Mouse (Mus musculus): ENCODE measurements around the gene Ubtd2. TPM values are rescaled to one million over a fixed set of nuclear protein-coding genes. Genes with fewer than 3 reads are reported as not detected.

Ubtd2 gene
- polyA plus RNA-seq, 1 experiment from 2014 or later = 60.9 TPM

- Histone ChIP-seq H3K27ac (replicated peaks) (no peak overlapping the region), H3K27me3 (ENCODE audit: low read depth, poor library complexity, severe bottlenecking) (no peaks in the 10 kb centered on the region), H3K36me3 (no peaks in the 10 kb centered on the region), H3K4me1 (no peaks in the 10 kb centered on the region), H3K9me3 (replicated peaks) (no peaks in the 10 kb centered on the region), H3K4me3 (no peak overlapping the region)
- 55% methylated on average over 1 of the region's 1 CpGs for WGBS
- no peak for DNase-seq (ENCODE audit: low spot score)
Measured at GRCm38 (mm10) chr11:32445135-32445534, 10.0 kb upstream of the Ubtd2 start.

- DNase-seq (ENCODE audit: low spot score) = no peak
- H3K27ac ChIP-seq (replicated peaks) = no peak overlapping the region
- 80% methylated on average over 6 of the region's 6 CpGs for WGBS
- H3K4me3 ChIP-seq = no peak overlapping the region
- no peaks in the 10 kb centered on the region for H3K9me3 ChIP-seq (replicated peaks)
- no peaks in the 10 kb centered on the region for H3K27me3 ChIP-seq (ENCODE audit: low read depth, poor library complexity, severe bottlenecking)
- no peaks in the 10 kb centered on the region for H3K36me3 ChIP-seq
- H3K4me1 ChIP-seq = 0 out of 2 replicates have a peak, but pooled peaks cover 3% of the 10 kb centered on the region
Measured at GRCm38 (mm10) chr11:32445637-32446226, 9.4 kb upstream of the Ubtd2 start.

- peaks cover 10% of the 10 kb centered on the region for H3K27me3 ChIP-seq (ENCODE audit: low read depth, poor library complexity, severe bottlenecking)
- WGBS = 3% methylated on average over 1 of the region's 1 CpGs
Measured at GRCm38 (mm10) chr11:32450216-32450615, 5.0 kb upstream of the Ubtd2 start.

GRCm38 (mm10) chr11:32451306-32451705 is 3.9 kb upstream of the Ubtd2 start:
- Histone ChIP-seq H3K9me3 (replicated peaks) (no peaks in the 10 kb centered on the region), H3K27ac (replicated peaks) (no peak overlapping the region), H3K27me3 (ENCODE audit: low read depth, poor library complexity, severe bottlenecking) (peaks cover 10% of the 10 kb centered on the region), H3K4me1 (peaks cover 24% of the 10 kb centered on the region), H3K4me3 (no peak overlapping the region), H3K36me3 (no peaks in the 10 kb centered on the region)
- no peak for DNase-seq (ENCODE audit: low spot score)
- WGBS = 92% methylated on average over 6 of the region's 6 CpGs

More at GRCm38 (mm10) chr11:32450216-32450615, 5.0 kb upstream of the Ubtd2 start:
- H3K27ac ChIP-seq (replicated peaks) = no peak overlapping the region
- peaks cover 18% of the 10 kb centered on the region for H3K4me1 ChIP-seq
- DNase-seq (ENCODE audit: low spot score) = peak; percentile 46
- no peaks in the 10 kb centered on the region for H3K36me3 ChIP-seq
- no peaks in the 10 kb centered on the region for H3K9me3 ChIP-seq (replicated peaks)
- H3K4me3 ChIP-seq = no peak overlapping the region

- peaks cover 34% of the 10 kb centered on the region for H3K4me1 ChIP-seq
- DNase-seq (ENCODE audit: low spot score) = no peak
- no peak overlapping the region for H3K4me3 ChIP-seq
- H3K27ac ChIP-seq (replicated peaks) = no peak overlapping the region
- 90% methylated on average over 4 of the region's 4 CpGs for WGBS
- no peaks in the 10 kb centered on the region for H3K9me3 ChIP-seq (replicated peaks)
- H3K27me3 ChIP-seq (ENCODE audit: low read depth, poor library complexity, severe bottlenecking) = peaks cover 10% of the 10 kb centered on the region
- H3K36me3 ChIP-seq = no peaks in the 10 kb centered on the region; the same call in 1 of the 2 replicates
Measured at GRCm38 (mm10) chr11:32452745-32453144, 2.4 kb upstream of the Ubtd2 start.

DNA sequence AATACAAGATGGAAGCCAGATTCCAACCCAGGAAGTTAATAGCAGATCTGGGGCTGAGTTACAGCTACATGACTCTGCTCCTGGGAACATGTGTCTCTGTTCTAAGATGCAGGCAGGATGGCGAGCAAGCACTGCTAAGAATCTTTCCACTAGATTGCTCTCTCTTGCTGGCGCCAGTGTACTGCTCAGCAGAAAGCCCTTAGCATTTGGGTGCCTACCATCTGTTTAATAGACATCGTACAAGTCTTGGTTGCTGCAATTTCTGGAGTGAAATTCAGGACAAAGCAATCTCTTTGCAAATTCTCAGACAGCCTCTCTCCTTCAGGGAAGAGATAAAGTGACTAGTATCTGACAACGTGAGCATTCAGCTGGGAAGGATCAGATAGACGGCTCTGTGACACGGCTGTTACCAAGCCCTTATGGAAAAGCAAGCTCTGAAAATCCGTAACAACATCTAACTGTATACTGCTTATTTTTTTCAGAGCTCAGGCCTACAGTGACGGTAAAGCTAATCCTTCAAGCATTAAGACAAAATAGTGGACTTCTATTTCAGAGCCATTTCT is 1.7 kb upstream of the Ubtd2 start:
- 54% methylated on average over 8 of the region's 8 CpGs for WGBS
- H3K4me3 ChIP-seq = no peak overlapping the region

DNA sequence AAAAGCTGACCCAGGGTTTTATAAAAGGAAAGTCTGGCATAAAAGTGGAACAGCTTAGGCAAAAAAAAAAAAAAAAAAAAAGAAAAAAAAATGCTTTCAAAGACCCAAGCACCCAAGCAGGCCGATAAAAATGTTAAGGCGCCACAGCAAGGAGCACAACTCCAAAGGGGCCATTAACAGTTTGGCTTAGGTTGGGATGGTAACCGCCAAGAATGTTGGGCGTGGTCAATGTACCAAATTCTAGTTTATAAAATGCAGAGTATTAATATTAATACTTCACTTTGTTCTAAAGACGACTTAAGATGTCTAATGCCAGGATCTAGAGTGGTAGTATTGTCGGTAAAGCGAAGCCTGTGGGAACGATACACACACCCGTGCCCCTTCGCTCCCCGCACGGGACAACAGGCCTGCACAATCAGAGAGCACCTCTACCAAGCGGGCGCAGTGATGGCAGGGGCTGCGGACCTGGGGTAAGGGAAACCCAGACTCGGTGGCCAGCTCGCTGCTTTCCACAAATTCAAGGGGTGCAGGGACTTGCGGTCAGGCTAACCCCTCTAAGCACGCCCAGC is 855 bp upstream of the Ubtd2 start:
- peaks cover 9% of the 10 kb centered on the region; the same call in 1 of the 2 replicates for H3K36me3 ChIP-seq
- WGBS = 1% methylated on average over 19 of the region's 19 CpGs
- peak overlapping the region; percentile 97 for H3K27ac ChIP-seq (replicated peaks)
- H3K4me1 ChIP-seq = peaks cover 34% of the 10 kb centered on the region
- DNase-seq (ENCODE audit: low spot score) = no peak
- H3K4me3 ChIP-seq = peak overlapping the region; percentile 96
- H3K9me3 ChIP-seq (replicated peaks) = no peaks in the 10 kb centered on the region
- peaks cover 10% of the 10 kb centered on the region for H3K27me3 ChIP-seq (ENCODE audit: low read depth, poor library complexity, severe bottlenecking)

More for the DNA sequence above, 1.7 kb upstream of the Ubtd2 start:
- Histone ChIP-seq H3K36me3 (peaks cover 4% of the 10 kb centered on the region; the same call in 1 of the 2 replicates), H3K4me1 (peaks cover 34% of the 10 kb centered on the region), H3K27me3 (ENCODE audit: low read depth, poor library complexity, severe bottlenecking) (peaks cover 10% of the 10 kb centered on the region), H3K9me3 (replicated peaks) (no peaks in the 10 kb centered on the region), H3K27ac (replicated peaks) (no peak overlapping the region)
- no peak for DNase-seq (ENCODE audit: low spot score)

DNA sequence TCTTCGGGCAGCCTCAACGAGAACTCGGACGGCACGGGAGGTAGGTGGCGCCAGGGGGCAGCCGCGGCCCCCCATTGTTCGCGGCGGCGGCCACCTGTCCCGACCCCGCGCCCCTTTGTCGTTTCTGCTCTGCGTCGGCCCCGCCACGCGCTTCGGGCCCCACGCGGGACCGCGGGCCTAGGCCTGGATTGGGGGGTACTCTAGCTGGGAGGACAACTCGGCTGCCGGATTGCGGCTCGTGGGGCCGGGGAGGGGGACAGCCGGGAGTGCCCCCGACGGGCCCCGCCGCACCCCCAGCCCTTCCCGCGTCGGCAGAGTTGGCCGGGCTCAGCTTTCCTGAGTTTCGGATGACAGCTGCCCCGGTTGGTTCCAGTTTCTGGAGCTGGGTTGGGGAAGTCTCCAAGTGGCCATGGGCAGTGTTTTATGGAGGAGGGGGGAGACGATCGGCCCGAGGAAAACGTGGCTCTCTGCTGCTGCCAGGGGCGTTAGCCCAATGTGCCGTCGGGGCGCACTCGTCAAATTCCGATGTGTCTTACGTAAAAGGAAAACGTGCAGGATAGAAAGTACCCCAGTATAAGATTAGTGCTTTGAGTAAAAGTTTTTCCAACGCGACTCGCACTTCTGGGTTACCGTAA is 454 bp downstream of the Ubtd2 start:
- WGBS = 1% methylated on average over 58 of the region's 58 CpGs
- no peak for DNase-seq (ENCODE audit: low spot score)
- peaks cover 9% of the 10 kb centered on the region; the same call in 1 of the 2 replicates for H3K36me3 ChIP-seq
- H3K27ac ChIP-seq (replicated peaks) = peak overlapping the region; percentile 97
- H3K9me3 ChIP-seq (replicated peaks) = no peaks in the 10 kb centered on the region
- peak overlapping the region; percentile 96 for H3K4me3 ChIP-seq
- H3K4me1 ChIP-seq = peaks cover 30% of the 10 kb centered on the region
- peaks cover 10% of the 10 kb centered on the region for H3K27me3 ChIP-seq (ENCODE audit: low read depth, poor library complexity, severe bottlenecking)

GRCm38 (mm10) chr11:32456356-32456755 is 1.2 kb downstream of the Ubtd2 start:
- Histone ChIP-seq H3K4me1 (peaks cover 30% of the 10 kb centered on the region), H3K4me3 (peak overlapping the region; percentile 96), H3K27ac (replicated peaks) (peak overlapping the region; percentile 97), H3K27me3 (ENCODE audit: low read depth, poor library complexity, severe bottlenecking) (peaks cover 5% of the 10 kb centered on the region), H3K36me3 (peaks cover 9% of the 10 kb centered on the region; the same call in 1 of the 2 replicates), H3K9me3 (replicated peaks) (no peaks in the 10 kb centered on the region)
- DNase-seq (ENCODE audit: low spot score) = no peak
- 20% methylated on average over 6 of the region's 6 CpGs for WGBS

- WGBS = 69% methylated on average over 2 of the region's 2 CpGs
- Histone ChIP-seq H3K4me1 (peaks cover 10% of the 10 kb centered on the region; the same call in 1 of the 2 replicates), H3K4me3 (no peak overlapping the region), H3K27ac (replicated peaks) (no peak overlapping the region), H3K27me3 (ENCODE audit: low read depth, poor library complexity, severe bottlenecking) (no peaks in the 10 kb centered on the region), H3K36me3 (peaks cover 7% of the 10 kb centered on the region; the same call in 1 of the 2 replicates), H3K9me3 (replicated peaks) (no peaks in the 10 kb centered on the region)
- no peak for DNase-seq (ENCODE audit: low spot score)
Measured at GRCm38 (mm10) chr11:32464282-32464681, 9.1 kb downstream of the Ubtd2 start.

GRCm38 (mm10) chr11:32471925-32472324 is 16.8 kb downstream of the Ubtd2 start:
- no peak for DNase-seq (ENCODE audit: low spot score)
- H3K27me3 ChIP-seq (ENCODE audit: low read depth, poor library complexity, severe bottlenecking) = no peaks in the 10 kb centered on the region
- 82% methylated on average over 2 of the region's 2 CpGs for WGBS

GRCm38 (mm10) chr11:32474725-32475124 is 19.6 kb downstream of the Ubtd2 start:
- Histone ChIP-seq H3K27ac (replicated peaks) (no peak overlapping the region), H3K27me3 (ENCODE audit: low read depth, poor library complexity, severe bottlenecking) (no peaks in the 10 kb centered on the region), H3K9me3 (replicated peaks) (no peaks in the 10 kb centered on the region), H3K36me3 (no peaks in the 10 kb centered on the region), H3K4me1 (no peaks in the 10 kb centered on the region), H3K4me3 (no peak overlapping the region)
- 91% methylated on average over 3 of the region's 3 CpGs for WGBS
- DNase-seq (ENCODE audit: low spot score) = no peak

More at GRCm38 (mm10) chr11:32471925-32472324, 16.8 kb downstream of the Ubtd2 start:
- Histone ChIP-seq H3K4me1 (no peaks in the 10 kb centered on the region), H3K4me3 (no peak overlapping the region), H3K27ac (replicated peaks) (no peak overlapping the region), H3K36me3 (peaks cover 4% of the 10 kb centered on the region; the same call in 1 of the 2 replicates), H3K9me3 (replicated peaks) (no peaks in the 10 kb centered on the region)

All from midbrain, embryonic 10.5 days (tissue).